Mouse (Mus musculus): ENCODE measurements around the gene Gse1. TPM values are rescaled to one million over a fixed set of nuclear protein-coding genes. Genes with fewer than 3 reads are reported as not detected.
A peak's percentile ranks its signal among the peaks of the same experiment; 100 is the strongest.

The Gse1 gene
- total RNA-seq, 2 experiments from 2014 or later: 28.9 to 30.8 TPM

- DNase-seq: no peak
- intact Hi-C loops (cut with DNase I): no loop called here
Observed at GRCm38 (mm10) chr8:120264388-120264943, 36.2 kb downstream of the Gse1 start.

- peak; percentile 71 to 74 for DNase-seq
- intact Hi-C loops (cut with DNase I): loop anchor here (5.0 kb wide), 1 partner anchor 53 kb away; no protein-coding TSS in a partner anchor
Observed at GRCm38 (mm10) chr8:120264944-120265453, 36.7 kb downstream of the Gse1 start.

- peak; percentile 75 to 87 for DNase-seq
- intact Hi-C loops (cut with DNase I): loop anchor here (5.0 kb wide), 1 partner anchor 53 kb away; no protein-coding TSS in a partner anchor
Observed at GRCm38 (mm10) chr8:120265471-120265870, 37.2 kb downstream of the Gse1 start.

- no peak for DNase-seq
- intact Hi-C loops (cut with DNase I): loop anchor here (5.0 kb wide), 1 partner anchor 56 kb away; no protein-coding TSS in a partner anchor
Observed at GRCm38 (mm10) chr8:120268541-120268980, 40.3 kb downstream of the Gse1 start.

GRCm38 (mm10) chr8:120270449-120270848 is 42.2 kb downstream of the Gse1 start:
- DNase-seq: peak; percentile 77 to 80
- intact Hi-C loops (cut with DNase I): no loop called here

- intact Hi-C loops (cut with DNase I): no loop called here
- DNase-seq: no peak
Observed at GRCm38 (mm10) chr8:120273430-120273829, 45.2 kb downstream of the Gse1 start.

GRCm38 (mm10) chr8:120276051-120276890 is 48.0 kb downstream of the Gse1 start:
- peak; percentile 85 to 87 for DNase-seq
- intact Hi-C loops (cut with DNase I): no loop called here

GRCm38 (mm10) chr8:120276891-120277426 is 48.7 kb downstream of the Gse1 start:
- intact Hi-C loops (cut with DNase I): no loop called here
- peak in 1 of 2 experiments; percentile 42 for DNase-seq

GRCm38 (mm10) chr8:120278009-120278408 is 49.8 kb downstream of the Gse1 start:
- intact Hi-C loops (cut with DNase I): no loop called here
- DNase-seq: no peak

- intact Hi-C loops (cut with DNase I): no loop called here
Observed at GRCm38 (mm10) chr8:120279418-120279817, 51.2 kb downstream of the Gse1 start.

GRCm38 (mm10) chr8:120281487-120281886 is 53.2 kb downstream of the Gse1 start:
- intact Hi-C loops (cut with DNase I): loop anchor here (5.0 kb wide), 2 partner anchors 36 to 104 kb away; partner anchors contain the start of gene Fam92b
- peak; percentile 65 to 70 for DNase-seq

More at GRCm38 (mm10) chr8:120279418-120279817, 51.2 kb downstream of the Gse1 start:
- no peak for DNase-seq

GRCm38 (mm10) chr8:120282465-120282864 is 54.2 kb downstream of the Gse1 start:
- intact Hi-C loops (cut with DNase I): loop anchor here (5.0 kb wide), 2 partner anchors 35 to 105 kb away; partner anchors contain the start of gene Fam92b
- DNase-seq: no peak

- intact Hi-C loops (cut with DNase I): loop anchor here (5.0 kb wide), 2 partner anchors 33 to 107 kb away; partner anchors contain the start of gene Fam92b
- no peak for DNase-seq
Observed at GRCm38 (mm10) chr8:120284265-120284664, 56.0 kb downstream of the Gse1 start.

- no peak for DNase-seq
- intact Hi-C loops (cut with DNase I): no loop called here
Observed at GRCm38 (mm10) chr8:120285033-120285432, 56.8 kb downstream of the Gse1 start.

GRCm38 (mm10) chr8:120285878-120286277 is 57.6 kb downstream of the Gse1 start:
- DNase-seq: no peak
- intact Hi-C loops (cut with DNase I): no loop called here

- DNase-seq: peak; percentile 51 to 62
Observed at GRCm38 (mm10) chr8:120288122-120288908, 60.1 kb downstream of the Gse1 start.

GRCm38 (mm10) chr8:120289191-120289590 is 60.9 kb downstream of the Gse1 start:
- no peak for DNase-seq
- intact Hi-C loops (cut with DNase I): no loop called here

More at GRCm38 (mm10) chr8:120288122-120288908, 60.1 kb downstream of the Gse1 start:
- intact Hi-C loops (cut with DNase I): no loop called here

- peak; percentile 59 to 69 for DNase-seq
- intact Hi-C loops (cut with DNase I): no loop called here
Observed at GRCm38 (mm10) chr8:120289698-120290181, 61.5 kb downstream of the Gse1 start.

GRCm38 (mm10) chr8:120290614-120291013 is 62.4 kb downstream of the Gse1 start:
- no peak for DNase-seq
- intact Hi-C loops (cut with DNase I): no loop called here

GRCm38 (mm10) chr8:120291650-120292049 is 63.4 kb downstream of the Gse1 start:
- intact Hi-C loops (cut with DNase I): no loop called here
- no peak for DNase-seq

Data from gastrocnemius, postnatal 36 days (tissue).